Mouse (Mus musculus): ENCODE measurements at regions not wholly inside any gene's neighbourhood (a gene's known extent, or its start where the extent isn't known, plus 50 kb on each side); places are given as distances from the start of the nearest gene placed in this dataset.
"Not testable (repeated sequence)": the region's sequence is repeated elsewhere in the genome, so short reads cannot be mapped to it uniquely, and the experiment has no call there.

DNA sequence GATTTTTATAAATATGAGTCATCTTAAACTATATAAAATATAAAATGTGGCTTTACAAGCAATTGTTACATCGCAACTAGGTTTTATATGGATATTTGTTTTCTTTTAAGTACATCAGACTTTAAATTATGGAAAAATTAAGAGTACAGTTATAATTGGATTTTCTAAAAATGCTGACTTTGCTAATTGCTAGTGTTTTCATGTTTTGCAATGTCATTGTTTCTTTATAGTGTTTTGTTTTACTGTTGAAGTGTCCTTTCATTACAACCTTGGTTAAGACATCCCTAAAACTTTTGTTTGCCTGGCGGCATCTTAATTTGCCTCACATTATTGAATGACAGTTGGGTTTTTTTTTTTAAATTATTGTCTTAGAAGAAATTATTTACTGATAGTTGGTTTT, 1634.0 kb downstream of the Diaph2 start:
- no peak for DNase-seq (ENCODE audit: low spot score in 2 of 2)

DNA sequence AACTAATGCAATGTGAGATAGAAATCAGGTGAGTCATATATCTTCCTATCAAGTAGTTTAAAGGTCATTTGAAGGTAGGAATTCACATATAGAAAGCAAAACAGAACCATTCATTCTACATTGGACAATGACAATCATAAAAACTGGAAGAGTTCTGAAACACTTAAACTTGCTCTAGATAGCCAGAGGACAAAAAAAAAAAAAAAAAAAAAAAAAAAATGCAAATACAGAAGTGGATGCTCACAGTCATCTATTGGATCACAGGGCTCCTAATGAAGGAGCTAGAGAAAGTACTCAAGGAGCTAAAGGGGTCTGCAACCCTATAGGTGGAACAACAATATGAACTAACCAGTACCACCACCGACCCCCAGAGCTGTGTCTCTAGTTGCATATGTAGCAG, 1652.6 kb downstream of the Diaph2 start:
- DNase-seq (ENCODE audit: low spot score in 2 of 2), result no peak

DNA sequence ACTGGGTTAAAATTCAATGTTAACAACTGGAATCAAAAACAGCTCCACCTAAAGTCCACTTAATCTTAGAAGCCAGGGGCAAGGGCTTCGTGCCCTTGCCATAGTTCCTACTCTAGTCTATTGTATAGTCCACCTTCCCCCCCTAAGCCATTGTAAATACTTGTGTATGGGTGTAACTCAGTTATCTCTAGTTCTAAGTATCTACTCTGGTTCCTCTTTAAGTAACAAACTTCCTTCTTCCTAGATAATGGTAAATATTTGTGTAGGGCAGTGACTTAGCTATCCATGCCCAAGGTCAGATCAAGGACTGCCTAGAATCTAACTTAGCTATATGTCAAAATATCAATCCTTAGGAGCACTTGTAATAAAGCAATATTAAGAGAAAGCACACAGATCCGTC, 1653.3 kb downstream of the Diaph2 start:
- DNase-seq (ENCODE audit: low spot score in 2 of 2), result not testable (repeated sequence)

DNA sequence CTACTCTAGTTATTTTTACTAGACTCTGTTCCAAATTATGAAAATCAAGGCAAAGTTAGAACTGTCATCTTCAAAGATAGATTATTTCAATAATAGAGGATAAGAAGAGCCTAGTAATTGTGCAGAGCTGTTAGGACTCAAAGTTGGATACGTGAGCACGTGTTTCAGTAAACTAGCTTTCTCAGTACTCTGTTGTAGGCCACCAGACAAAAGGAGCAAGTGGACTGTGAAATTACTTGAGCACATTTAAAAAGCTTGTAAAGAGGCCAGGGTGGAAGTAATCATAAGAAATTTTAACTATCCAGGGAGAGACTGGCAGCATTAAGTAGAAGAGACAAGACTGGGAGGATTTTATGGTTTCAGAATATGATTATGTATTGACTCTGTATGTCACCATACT, 1657.1 kb downstream of the Diaph2 start:
- DNase-seq (ENCODE audit: low spot score in 2 of 2), result no peak

DNA sequence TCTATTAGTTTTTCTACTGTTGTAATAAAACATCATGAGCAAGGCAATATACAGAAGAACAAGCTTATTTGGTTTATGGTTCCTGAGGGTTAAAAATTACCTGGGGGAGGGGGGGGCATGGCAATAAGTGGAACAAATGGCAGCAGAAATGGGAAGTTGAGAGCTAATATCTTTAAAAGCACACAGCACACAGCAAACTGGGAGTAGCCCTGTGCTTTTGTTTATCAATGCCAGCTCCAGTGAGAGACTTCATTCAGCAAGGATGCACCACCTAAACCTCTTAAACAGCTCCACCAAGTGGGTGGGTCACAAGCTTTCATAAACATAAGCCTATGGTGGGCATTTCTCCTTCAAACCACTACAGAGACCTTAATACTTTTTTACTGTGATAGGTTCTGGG, 1661.0 kb downstream of the Diaph2 start:
- no peak for DNase-seq (ENCODE audit: low spot score in 2 of 2)

DNA sequence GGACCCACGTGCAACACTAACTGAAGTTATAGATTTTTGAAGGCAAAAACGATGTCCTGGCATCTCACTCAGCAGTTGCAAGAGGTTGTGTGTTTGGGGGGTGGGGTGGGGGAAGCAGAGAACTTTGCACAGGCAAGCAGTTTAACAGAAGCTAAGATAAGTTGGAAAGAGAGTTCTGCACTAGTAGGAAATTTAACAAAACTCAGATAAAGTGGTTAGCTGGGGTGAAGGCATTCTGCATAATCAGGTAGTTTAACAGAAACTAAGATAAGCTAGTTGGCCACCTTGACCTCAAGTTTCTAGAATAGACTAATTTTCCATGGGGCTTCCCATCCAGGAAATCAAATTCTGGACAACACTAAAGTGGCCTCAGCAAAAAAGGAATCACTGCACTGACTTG, 1672.6 kb downstream of the Diaph2 start:
- DNase-seq (ENCODE audit: low spot score in 2 of 2), result no peak

DNA sequence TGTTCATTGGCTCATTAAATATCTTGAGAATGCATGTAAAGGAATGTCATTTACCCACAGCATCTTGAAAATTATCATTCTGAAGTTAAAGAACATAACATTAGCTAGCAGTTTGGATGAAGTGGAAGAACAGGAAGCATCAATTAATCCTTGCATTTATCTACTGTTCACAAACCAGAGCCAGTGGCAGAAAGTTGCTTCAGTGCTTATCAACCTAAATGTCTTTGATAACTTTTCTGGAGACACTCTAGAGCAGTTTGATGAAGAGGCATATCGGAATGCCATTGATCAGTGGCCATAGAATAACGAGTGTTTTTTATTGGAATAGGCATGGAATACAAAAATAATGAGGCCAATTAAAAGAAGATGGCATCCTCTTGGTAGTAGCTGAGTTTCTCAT, 1673.3 kb downstream of the Diaph2 start:
- no peak for DNase-seq (ENCODE audit: low spot score in 2 of 2)

DNA sequence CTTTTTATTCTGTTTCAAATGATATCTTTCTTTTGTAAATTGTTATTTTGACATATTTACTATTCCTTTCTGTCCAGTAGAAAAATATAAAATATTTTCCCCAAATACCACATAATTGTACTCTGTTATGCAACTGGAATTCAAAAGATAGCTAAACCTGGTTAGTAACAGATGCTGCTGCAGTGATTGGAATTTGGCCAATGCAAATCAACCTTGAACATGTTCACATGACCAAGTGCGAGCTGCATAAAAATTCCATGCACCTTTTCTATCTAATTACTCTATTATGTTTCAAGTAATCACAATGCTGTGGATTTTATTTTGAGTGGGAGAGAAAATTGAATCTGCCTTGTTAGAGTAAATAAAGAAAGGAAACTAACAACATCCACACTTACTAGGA, 1684.6 kb downstream of the Diaph2 start:
- DNase-seq (ENCODE audit: low spot score in 2 of 2), result peak in 1 of 2 experiments; percentile 3

DNA sequence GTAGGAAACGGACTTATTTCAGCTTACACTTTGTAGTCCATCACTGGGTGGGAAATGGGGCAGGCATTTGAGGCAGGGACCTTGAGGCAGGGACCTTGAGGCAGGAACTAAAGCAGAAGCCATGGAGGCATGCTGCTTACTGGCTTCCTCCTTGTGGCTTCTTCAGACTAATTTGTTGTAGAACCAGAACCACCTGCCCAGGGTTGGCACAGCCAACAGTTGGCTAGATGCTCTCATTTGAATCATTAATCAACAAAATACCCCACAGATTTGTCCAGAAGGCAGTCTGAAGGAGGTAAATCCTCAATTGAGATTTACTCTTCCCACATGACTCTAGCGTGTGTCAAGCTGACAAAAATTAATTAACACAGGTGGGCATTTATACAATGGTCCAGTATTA, 1703.3 kb downstream of the Diaph2 start:
- DNase-seq (ENCODE audit: low spot score in 2 of 2), result no peak

DNA sequence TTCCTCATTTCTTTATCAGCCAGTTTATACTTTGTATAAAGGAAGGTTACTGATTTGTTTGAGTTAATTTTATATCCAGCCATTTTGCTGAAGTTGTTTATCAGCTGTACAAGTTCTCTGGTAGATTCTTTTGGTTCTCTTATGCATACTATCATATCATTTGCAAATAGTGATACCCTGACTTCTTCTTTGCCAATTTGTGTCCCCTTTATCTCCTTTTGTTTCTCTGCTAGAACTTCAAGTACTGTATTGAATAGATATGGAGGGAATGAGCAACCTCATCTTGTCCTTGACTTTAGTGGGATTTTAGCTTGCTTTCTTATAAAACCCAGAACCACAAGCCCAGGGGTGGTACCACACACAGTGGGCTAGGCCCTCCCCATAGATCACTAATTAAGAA, 1711.1 kb downstream of the Diaph2 start:
- no peak for DNase-seq (ENCODE audit: low spot score in 2 of 2)

DNA sequence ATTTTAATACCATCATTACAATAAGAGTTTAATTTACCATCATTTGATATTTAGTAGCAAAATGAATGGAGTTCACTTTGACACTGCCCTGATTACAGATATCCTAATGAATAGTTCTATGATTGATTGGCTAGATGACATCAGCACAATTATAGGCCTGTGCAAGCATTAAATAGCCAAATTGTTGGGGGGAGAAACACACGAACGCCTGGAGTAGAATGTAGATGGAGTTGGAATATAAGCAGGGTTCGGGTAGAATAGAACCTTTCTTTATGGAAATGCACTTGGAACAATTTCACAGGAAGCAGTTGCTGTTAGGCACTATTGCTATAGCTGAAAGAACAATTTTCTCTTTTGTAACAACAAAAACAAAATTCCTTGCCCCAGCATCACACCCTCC, 1739.8 kb downstream of the Diaph2 start:
- DNase-seq (ENCODE audit: low spot score in 2 of 2), result no peak

DNA sequence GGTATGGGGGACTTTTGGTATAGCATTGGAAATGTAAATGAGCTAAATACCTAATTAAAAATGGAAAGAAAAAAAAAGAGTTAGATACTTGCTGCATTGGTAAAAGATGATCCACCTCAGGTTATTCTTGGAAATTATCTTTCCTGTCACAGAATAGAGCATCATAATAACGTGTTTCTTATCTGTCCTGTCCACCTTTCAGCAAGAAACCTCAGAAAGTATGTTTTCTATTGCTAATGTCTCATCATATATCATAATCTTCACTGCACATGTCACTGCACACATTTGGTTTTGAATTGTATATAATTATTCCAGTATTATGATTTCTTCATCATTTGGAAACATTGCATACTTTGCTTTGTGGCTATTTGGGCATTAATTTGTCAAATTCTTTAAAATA, 1751.9 kb downstream of the Diaph2 start:
- DNase-seq (ENCODE audit: low spot score in 2 of 2), result no peak

DNA sequence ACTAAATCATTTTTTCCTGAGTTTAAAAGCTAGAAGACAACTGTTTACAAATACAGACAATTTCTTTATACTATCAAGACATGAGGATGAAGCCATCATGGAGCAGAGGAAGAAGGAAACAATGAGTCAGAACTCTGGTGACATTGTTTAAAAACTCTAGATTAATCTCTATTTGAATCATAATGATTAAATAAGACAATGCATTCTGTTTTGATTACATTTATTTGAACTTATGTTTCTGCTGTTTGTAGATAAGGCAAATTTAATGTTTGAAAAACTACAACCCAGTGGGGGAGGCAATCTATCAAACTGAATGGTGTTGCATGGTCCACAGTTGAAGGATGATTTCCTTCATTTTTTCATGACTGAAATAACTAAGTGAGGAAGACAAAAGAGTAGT, 1757.3 kb downstream of the Diaph2 start:
- no peak for DNase-seq (ENCODE audit: low spot score in 2 of 2)
